Mouse (Mus musculus): ENCODE data around the gene Cdc42se2.

DNA sequence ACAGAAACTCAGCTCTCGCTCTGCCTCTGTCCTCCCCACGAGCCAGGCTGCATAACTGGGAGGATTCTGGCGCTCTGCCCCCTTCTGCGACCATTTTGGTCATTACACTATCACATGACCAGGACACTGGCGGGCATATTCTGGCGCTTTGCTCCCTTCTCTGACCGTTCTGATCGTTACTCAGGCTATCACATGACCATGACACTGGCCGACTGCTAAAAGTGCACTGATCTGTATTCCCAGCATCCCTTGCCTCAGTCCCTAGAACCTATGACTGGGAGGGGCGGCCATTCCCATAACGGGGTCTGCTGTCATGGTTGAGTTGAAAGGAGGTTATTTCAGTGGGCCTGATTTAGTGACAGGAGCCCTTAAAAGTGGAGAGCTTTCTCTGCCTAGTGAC is 9.1 kb upstream of the Cdc42se2 start:
- TF ChIP-seq GATA1 (IDR thresholded peaks at IDR 0.05; ENCODE audit: low read length) (no peak), TAL1 (IDR thresholded peaks at IDR 0.05; ENCODE audit: low read length) (no peak)
